Mouse (Mus musculus) hindbrain, embryonic 15.5 days (tissue): Measurements from ENCODE around the gene Prss40. TPM values are rescaled to one million over a fixed set of nuclear protein-coding genes. Genes with fewer than 3 reads are reported as not detected.
"Not testable (repeated sequence)": the region's sequence is repeated elsewhere in the genome, so short reads cannot be mapped to it uniquely, and the experiment has no call there.

Experiments used
- ATAC-seq: fragments of 200-750 bp; cut with Nextera tagmentation; 2 replicates; pipeline ENCODE4 v1.8.0; 2017; ENCODE audit warnings: low read depth, moderate number of reproducible peaks, moderate TSS enrichment; ENCODE audit not compliant: low FRiP score
- H3K27ac ChIP-seq: fragments of 300-500 bp; sonication (generic); replicated peaks from 2 replicates; pipeline ENCODE4 v1.5.1; 2015; ENCODE audit warnings: mild to moderate bottlenecking, inconsistent platforms
- H3K27me3 ChIP-seq: fragments of 300-500 bp; sonication (generic); 2 replicates; pipeline ENCODE4 v1.6.1; 2015; ENCODE audit warnings: control low read depth, inconsistent platforms
- H3K36me3 ChIP-seq: fragments of 300-500 bp; sonication (generic); 2 replicates; pipeline ENCODE4 v1.6.1; 2015; ENCODE audit warnings: control low read depth, inconsistent platforms
- H3K4me1 ChIP-seq: fragments of 300-500 bp; sonication (generic); replicated peaks from 2 replicates; pipeline ENCODE4 v1.6.1; 2015; ENCODE audit warnings: control low read depth, inconsistent platforms
- H3K4me2 ChIP-seq: fragments of 300-500 bp; sonication (generic); 2 replicates; pipeline ENCODE4 v1.6.1; 2015; ENCODE audit warnings: moderate library complexity, mild to moderate bottlenecking, inconsistent platforms
- H3K4me3 ChIP-seq: fragments of 300-500 bp; sonication (generic); 2 replicates; pipeline ENCODE4 v1.5.1; 2015; ENCODE audit warnings: mild to moderate bottlenecking, inconsistent platforms
- H3K9ac ChIP-seq: fragments of 300-500 bp; sonication (generic); 2 replicates; pipeline ENCODE4 v1.6.1; 2015; ENCODE audit warnings: inconsistent platforms
- H3K9me3 ChIP-seq: fragments of 300-500 bp; sonication (generic); 2 replicates; pipeline ENCODE4 v1.6.1; 2016; ENCODE audit warnings: control low read depth, inconsistent platforms
- WGBS: fragments of 180-500 bp; shearing (Covaris S2); methylation state at CpG from one replicate; pipeline ENCODE4 v1.1.7; 2015; 5-methylcytosine and 5-hydroxymethylcytosine counted together
- polyA plus RNA-seq: library from polyadenylated mRNA; unstranded; fragments of >200 nt; fragmentation: Nextera tagmentation; extraction: Ambion mirVana; gene quantifications from 2 replicates; pipeline ENCODE4 v1.2.1, GENCODE M21; 2015

Gene Prss40
- polyA plus RNA-seq, 1 experiment from 2014 or later: not detected

GRCm38 (mm10) chr1:34571431-34571830 is 10.7 kb upstream of the Prss40 start:
- no peak for ATAC-seq
- WGBS: 66% methylated on average over 6 of the region's 6 CpGs

GRCm38 (mm10) chr1:34569876-34570275 is 9.1 kb upstream of the Prss40 start:
- WGBS: 92% methylated on average over 2 of the region's 2 CpGs
- H3K9me3 ChIP-seq: no peaks in the 10 kb centered on the region
- H3K4me2 ChIP-seq: no peak overlapping the region
- H3K36me3 ChIP-seq: no peaks in the 10 kb centered on the region
- H3K27ac ChIP-seq: no peak overlapping the region
- no peak overlapping the region for H3K4me3 ChIP-seq
- H3K9ac ChIP-seq: no peak overlapping the region
- H3K4me1 ChIP-seq: no peaks in the 10 kb centered on the region
- H3K27me3 ChIP-seq: no peaks in the 10 kb centered on the region
- no peak for ATAC-seq

More at GRCm38 (mm10) chr1:34571431-34571830, 10.7 kb upstream of the Prss40 start:
- Histone ChIP-seq H3K36me3 (no peaks in the 10 kb centered on the region), H3K9me3 (no peaks in the 10 kb centered on the region), H3K4me3 (no peak overlapping the region), H3K4me1 (no peaks in the 10 kb centered on the region), H3K9ac (no peak overlapping the region), H3K4me2 (no peak overlapping the region), H3K27me3 (no peaks in the 10 kb centered on the region), H3K27ac (no peak overlapping the region)

GRCm38 (mm10) chr1:34568120-34568519 is 7.4 kb upstream of the Prss40 start:
- no peaks in the 10 kb centered on the region for H3K4me1 ChIP-seq
- no peak overlapping the region for H3K4me3 ChIP-seq
- no peak overlapping the region for H3K9ac ChIP-seq
- no peaks in the 10 kb centered on the region for H3K36me3 ChIP-seq
- H3K9me3 ChIP-seq: no peaks in the 10 kb centered on the region
- H3K4me2 ChIP-seq: no peak overlapping the region
- H3K27ac ChIP-seq: no peak overlapping the region
- ATAC-seq: no peak
- H3K27me3 ChIP-seq: no peaks in the 10 kb centered on the region
- 97% methylated on average over 2 of the region's 2 CpGs for WGBS

- H3K36me3 ChIP-seq: no peaks in the 10 kb centered on the region
- ATAC-seq: no peak
- no peaks in the 10 kb centered on the region for H3K9me3 ChIP-seq
- no peak overlapping the region for H3K4me3 ChIP-seq
- no peaks in the 10 kb centered on the region for H3K4me1 ChIP-seq
- no peak overlapping the region for H3K9ac ChIP-seq
- no peak overlapping the region for H3K4me2 ChIP-seq
- H3K27me3 ChIP-seq: no peaks in the 10 kb centered on the region
- WGBS: 84% methylated on average over 8 of the region's 8 CpGs
- no peak overlapping the region for H3K27ac ChIP-seq
These were observed 3.8 kb upstream of the Prss40 start for GRCm38 (mm10) chr1:34564383-34565045.

- no peak overlapping the region for H3K4me2 ChIP-seq
- H3K4me3 ChIP-seq: no peak overlapping the region
- H3K27ac ChIP-seq: no peak overlapping the region
- no peaks in the 10 kb centered on the region for H3K27me3 ChIP-seq
- WGBS: 91% methylated on average over 7 of the region's 7 CpGs
- ATAC-seq: no peak
- no peaks in the 10 kb centered on the region for H3K36me3 ChIP-seq
- H3K9ac ChIP-seq: no peak overlapping the region
- no peaks in the 10 kb centered on the region for H3K9me3 ChIP-seq
- H3K4me1 ChIP-seq: no peaks in the 10 kb centered on the region
These were observed 6.5 kb downstream of the Prss40 start for GRCm38 (mm10) chr1:34554275-34554674.

- Histone ChIP-seq H3K4me3 (no peak overlapping the region), H3K9ac (no peak overlapping the region), H3K27ac (no peak overlapping the region), H3K36me3 (no peaks in the 10 kb centered on the region), H3K27me3 (no peaks in the 10 kb centered on the region), H3K4me2 (no peak overlapping the region), H3K9me3 (no peaks in the 10 kb centered on the region; the same call in 1 of the 2 replicates), H3K4me1 (no peaks in the 10 kb centered on the region)
- WGBS: 89% methylated on average over 1 of the region's 1 CpGs
- no peak for ATAC-seq
These were observed 7.1 kb downstream of the Prss40 start for GRCm38 (mm10) chr1:34553690-34554089.

- Histone ChIP-seq H3K9ac (no peak overlapping the region), H3K4me2 (no peak overlapping the region), H3K4me1 (no peaks in the 10 kb centered on the region), H3K9me3 (no peaks in the 10 kb centered on the region; the same call in 1 of the 2 replicates), H3K4me3 (no peak overlapping the region), H3K27ac (no peak overlapping the region), H3K27me3 (no peaks in the 10 kb centered on the region), H3K36me3 (no peaks in the 10 kb centered on the region)
- ATAC-seq: no peak
- WGBS: 86% methylated on average over 1 of the region's 1 CpGs
These were observed 13.7 kb downstream of the Prss40 start for GRCm38 (mm10) chr1:34547074-34547473.

- no peaks in the 10 kb centered on the region for H3K9me3 ChIP-seq
- peak; percentile 66; the same call in 1 of the 2 replicates for ATAC-seq
- H3K4me2 ChIP-seq: peak overlapping the region; percentile 56
- peak overlapping the region; percentile 32 for H3K4me3 ChIP-seq
- 0 out of 2 replicates have a peak overlapping the region, but pooled peaks have one; percentile 9 for H3K9ac ChIP-seq
- H3K27me3 ChIP-seq: peaks cover 32% of the 10 kb centered on the region
- H3K4me1 ChIP-seq: peaks cover 15% of the 10 kb centered on the region
- WGBS: 3% methylated on average over 16 of the region's 16 CpGs
- H3K27ac ChIP-seq: no peak overlapping the region
- no peaks in the 10 kb centered on the region for H3K36me3 ChIP-seq
These were observed 23.8 kb downstream of the Prss40 start for GRCm38 (mm10) chr1:34536767-34537485.

GRCm38 (mm10) chr1:34536291-34536766 is 24.4 kb downstream of the Prss40 start:
- peaks cover 15% of the 10 kb centered on the region for H3K4me1 ChIP-seq
- peak overlapping the region; percentile 32 for H3K4me3 ChIP-seq
- H3K9me3 ChIP-seq: no peaks in the 10 kb centered on the region
- no peaks in the 10 kb centered on the region for H3K36me3 ChIP-seq
- ATAC-seq: no peak
- peak overlapping the region; percentile 56 for H3K4me2 ChIP-seq
- H3K27me3 ChIP-seq: peaks cover 32% of the 10 kb centered on the region
- WGBS: 1% methylated on average over 14 of the region's 14 CpGs
- H3K9ac ChIP-seq: 0 out of 2 replicates have a peak overlapping the region, but pooled peaks have one; percentile 9
- H3K27ac ChIP-seq: no peak overlapping the region

- 30% methylated on average over 7 of the region's 7 CpGs for WGBS
- Histone ChIP-seq H3K27me3 (peaks cover 32% of the 10 kb centered on the region), H3K4me1 (peaks cover 15% of the 10 kb centered on the region), H3K4me3 (peak within 1 kb of the TSS; percentile 32), H3K4me2 (peak within 1 kb of the TSS; percentile 56)
- not testable (repeated sequence) for H3K36me3 ChIP-seq, H3K9ac ChIP-seq, H3K27ac ChIP-seq, H3K9me3 ChIP-seq, ATAC-seq
These were observed 25.6 kb downstream of the Prss40 start, which contains the start of gene Cfc1 for GRCm38 (mm10) chr1:34535043-34535698. Cfc1 (plus strand) TSS chr1:34535648.

- WGBS: 58% methylated on average over 3 of the region's 3 CpGs
- not testable (repeated sequence) for H3K36me3 ChIP-seq, H3K4me3 ChIP-seq, H3K4me2 ChIP-seq, ATAC-seq, H3K27ac ChIP-seq, H3K9ac ChIP-seq, H3K9me3 ChIP-seq
- Histone ChIP-seq H3K4me1 (peaks cover 15% of the 10 kb centered on the region), H3K27me3 (peaks cover 32% of the 10 kb centered on the region)
These were observed 26.2 kb downstream of the Prss40 start for GRCm38 (mm10) chr1:34534574-34534973.

- H3K4me2 ChIP-seq: no peak overlapping the region
- H3K27ac ChIP-seq: no peak overlapping the region
- H3K36me3 ChIP-seq: no peaks in the 10 kb centered on the region
- 79% methylated on average over 3 of the region's 3 CpGs for WGBS
- ATAC-seq: no peak
- H3K9me3 ChIP-seq: no peaks in the 10 kb centered on the region
- H3K4me1 ChIP-seq: no peaks in the 10 kb centered on the region
- no peaks in the 10 kb centered on the region for H3K27me3 ChIP-seq
- H3K4me3 ChIP-seq: no peak overlapping the region
- no peak overlapping the region for H3K9ac ChIP-seq
These were observed 37.1 kb downstream of the Prss40 start for GRCm38 (mm10) chr1:34523647-34524046.
